Mouse (Mus musculus): ENCODE measurements at regions not wholly inside any gene's neighbourhood (a gene's known extent, or its start where the extent isn't known, plus 50 kb on each side); places are given as distances from the start of the nearest gene placed in this dataset.
"Not testable (repeated sequence)": the region's sequence is repeated elsewhere in the genome, so short reads cannot be mapped to it uniquely, and the experiment has no call there.

DNA sequence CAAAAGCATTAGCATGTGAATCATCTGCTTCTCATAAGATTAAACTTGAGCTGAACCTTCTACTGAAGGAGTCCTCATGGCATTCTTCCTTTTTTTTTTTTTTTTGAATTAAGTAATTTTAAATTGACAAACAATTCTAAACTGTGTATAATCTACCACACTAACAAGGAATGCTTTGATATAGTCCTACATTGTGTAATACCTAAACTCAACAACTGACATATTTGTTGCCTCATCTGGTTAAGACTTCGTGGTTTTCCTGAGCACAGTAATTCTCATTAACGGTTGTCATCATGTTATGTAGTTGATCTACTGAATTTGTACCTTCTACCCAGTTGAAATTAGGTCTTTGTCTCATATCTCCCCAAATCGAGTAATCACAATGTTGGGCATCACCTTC, 83.9 kb upstream of the Hcrtr2 start:
- no peak for ATAC-seq (replicated peaks; ENCODE audit: low FRiP score, low TSS enrichment, poor library complexity, severe bottlenecking)

DNA sequence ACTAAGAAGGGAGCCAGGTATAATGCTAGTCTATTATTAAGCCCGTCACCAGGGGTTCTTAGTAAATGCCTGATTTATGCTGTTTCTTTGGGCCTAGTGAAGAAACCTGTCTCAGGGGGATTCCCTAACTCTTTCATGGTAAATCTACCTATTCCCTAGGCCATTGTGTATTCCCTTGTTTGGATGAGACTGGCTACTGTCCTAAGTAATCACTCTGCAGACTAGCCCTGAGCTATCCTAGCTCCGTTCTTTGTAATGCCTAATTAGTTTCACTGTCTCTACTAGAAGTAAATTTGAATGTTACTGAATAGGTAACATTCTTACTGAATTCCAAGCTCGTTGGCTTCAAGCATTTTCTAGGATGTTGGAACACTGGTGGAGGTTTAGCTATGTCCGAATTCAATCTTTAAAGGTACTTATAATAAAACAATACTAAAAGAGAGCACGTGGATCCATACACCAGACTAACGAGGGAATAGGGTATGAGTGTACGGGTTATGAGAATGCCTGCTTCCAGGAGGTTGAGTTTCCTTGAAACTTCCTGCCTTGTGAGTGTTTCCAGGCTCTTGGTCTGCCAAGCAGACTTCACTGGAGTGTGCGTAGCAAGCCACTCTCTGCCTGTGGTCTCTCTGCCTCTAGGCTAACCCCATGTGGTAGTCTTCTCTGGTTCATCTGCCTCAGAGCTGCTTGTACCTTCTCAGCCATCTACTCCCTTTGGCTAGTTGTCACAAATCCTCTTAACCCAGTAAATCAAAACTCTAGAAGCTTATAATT, 78.4 kb upstream of the Hcrtr2 start:
- not testable (repeated sequence) for ATAC-seq (replicated peaks; ENCODE audit: low FRiP score, low TSS enrichment, poor library complexity, severe bottlenecking)

DNA sequence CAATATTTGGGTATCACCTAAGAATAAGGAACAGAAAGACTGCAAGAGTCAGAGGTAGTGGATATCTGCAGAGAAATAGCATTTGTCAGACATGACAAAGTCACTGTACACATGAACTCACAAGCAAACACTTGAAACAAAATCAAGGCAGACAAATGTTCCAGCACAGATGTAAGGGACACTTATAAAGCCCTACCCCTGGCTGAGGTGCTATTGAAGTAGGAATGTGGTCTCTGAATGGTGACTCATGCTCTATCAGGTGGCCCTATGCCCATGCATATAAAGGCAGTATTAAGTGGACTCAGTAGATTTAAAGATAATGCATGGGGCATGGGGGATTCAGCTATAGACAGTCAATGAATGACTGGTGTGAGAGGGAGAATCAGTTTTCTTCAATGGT, 77.2 kb upstream of the Hcrtr2 start:
- no peak for ATAC-seq (replicated peaks; ENCODE audit: low FRiP score, low TSS enrichment, poor library complexity, severe bottlenecking)

- ATAC-seq (replicated peaks; ENCODE audit: low FRiP score, low TSS enrichment, poor library complexity, severe bottlenecking): no peak
Observed at GRCm38 (mm10) chr9:76393763-76394162, 70.1 kb upstream of the Hcrtr2 start.

DNA sequence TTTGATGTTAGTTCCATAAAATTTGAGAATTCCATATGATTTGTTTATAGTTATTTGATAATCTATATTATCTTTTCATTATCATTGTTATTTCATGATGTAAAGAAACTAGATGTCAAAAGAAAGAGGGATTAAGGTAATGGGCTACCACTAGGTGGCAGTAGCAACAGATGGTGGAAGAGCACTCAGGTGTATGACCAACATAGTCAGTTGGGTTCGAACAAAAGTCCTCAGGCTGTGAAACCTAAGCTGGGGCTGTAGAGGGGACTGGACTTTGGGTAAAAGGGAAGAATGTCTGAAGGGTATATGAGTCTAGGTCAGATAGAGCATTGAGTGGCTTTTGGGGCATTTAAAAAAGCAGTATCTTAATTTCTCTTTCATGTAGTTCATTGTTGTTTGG, 67.2 kb upstream of the Hcrtr2 start:
- 0 out of 2 replicates have a peak, but pooled peaks have one; percentile 77 for ATAC-seq (replicated peaks; ENCODE audit: low FRiP score, low TSS enrichment, poor library complexity, severe bottlenecking)
